Mouse (Mus musculus): Measurements from ENCODE around the gene Slc10a7. TPM values are rescaled to one million over a fixed set of nuclear protein-coding genes. Genes with fewer than 3 reads are reported as not detected.
"Not testable (repeated sequence)": the region's sequence is repeated elsewhere in the genome, so short reads cannot be mapped to it uniquely, and the experiment has no call there.

Slc10a7 gene
- total RNA-seq, 2 experiments from 2014 or later, result 6.5 to 7.3 TPM

GRCm38 (mm10) chr8:78510926-78511325 lies 1.8 kb downstream of the Slc10a7 start:
- TF ChIP-seq CTCF (IDR thresholded peaks at IDR 0.05), result no peak
- DNase-seq (ENCODE audit: extremely low spot score in 1 of 2, low spot score in 2 of 2), result no peak
- intact Hi-C loops (cut with DNase I), result no loop called here
- Histone ChIP-seq H3K27ac (no peak overlapping the region), H3K4me3 (no peak overlapping the region)

- no peak overlapping the region for H3K4me3 ChIP-seq
- DNase-seq (ENCODE audit: extremely low spot score in 1 of 2, low spot score in 2 of 2), result no peak
- TF ChIP-seq CTCF (IDR thresholded peaks at IDR 0.05), result no peak
- intact Hi-C loops (cut with DNase I), result no loop called here
- no peak overlapping the region for H3K27ac ChIP-seq
Measured at GRCm38 (mm10) chr8:78513106-78513505, 4.0 kb downstream of the Slc10a7 start.

GRCm38 (mm10) chr8:78514706-78515105 lies 5.6 kb downstream of the Slc10a7 start:
- Histone ChIP-seq H3K4me3 (no peak overlapping the region), H3K27ac (no peak overlapping the region)
- DNase-seq (ENCODE audit: extremely low spot score in 1 of 2, low spot score in 2 of 2), result no peak
- intact Hi-C loops (cut with DNase I), result no loop called here
- no peak for TF ChIP-seq CTCF (IDR thresholded peaks at IDR 0.05)

- no peak for TF ChIP-seq CTCF (IDR thresholded peaks at IDR 0.05)
Measured at GRCm38 (mm10) chr8:78515132-78515531, 6.0 kb downstream of the Slc10a7 start.

GRCm38 (mm10) chr8:78533981-78534380 lies 24.8 kb downstream of the Slc10a7 start:
- intact Hi-C loops (cut with DNase I), result no loop called here
- Histone ChIP-seq H3K4me3 (no peak overlapping the region), H3K27ac (no peak overlapping the region)
- no peak for DNase-seq (ENCODE audit: extremely low spot score in 1 of 2, low spot score in 2 of 2)
- TF ChIP-seq CTCF (IDR thresholded peaks at IDR 0.05), result no peak

More at GRCm38 (mm10) chr8:78515132-78515531, 6.0 kb downstream of the Slc10a7 start:
- intact Hi-C loops (cut with DNase I), result no loop called here
- Histone ChIP-seq H3K4me3 (no peak overlapping the region), H3K27ac (no peak overlapping the region)
- no peak for DNase-seq (ENCODE audit: extremely low spot score in 1 of 2, low spot score in 2 of 2)

GRCm38 (mm10) chr8:78536716-78537115 lies 27.6 kb downstream of the Slc10a7 start:
- intact Hi-C loops (cut with DNase I), result no loop called here
- TF ChIP-seq CTCF (IDR thresholded peaks at IDR 0.05), result no peak

GRCm38 (mm10) chr8:78537795-78538194 lies 28.6 kb downstream of the Slc10a7 start:
- H3K4me3 ChIP-seq, result no peak overlapping the region
- TF ChIP-seq CTCF (IDR thresholded peaks at IDR 0.05), result no peak
- no peak overlapping the region for H3K27ac ChIP-seq
- no peak for DNase-seq (ENCODE audit: extremely low spot score in 1 of 2, low spot score in 2 of 2)
- intact Hi-C loops (cut with DNase I), result no loop called here

More at GRCm38 (mm10) chr8:78536716-78537115, 27.6 kb downstream of the Slc10a7 start:
- no peak overlapping the region for H3K4me3 ChIP-seq
- no peak overlapping the region for H3K27ac ChIP-seq
- DNase-seq (ENCODE audit: extremely low spot score in 1 of 2, low spot score in 2 of 2), result no peak

- DNase-seq (ENCODE audit: extremely low spot score in 1 of 2, low spot score in 2 of 2); H3K27ac ChIP-seq; H3K4me3 ChIP-seq; intact Hi-C loops (cut with DNase I): not testable (repeated sequence)
Measured at GRCm38 (mm10) chr8:78542670-78543069, 33.5 kb downstream of the Slc10a7 start.

- DNase-seq (ENCODE audit: extremely low spot score in 1 of 2, low spot score in 2 of 2), result no peak
- TF ChIP-seq CTCF (IDR thresholded peaks at IDR 0.05), result no peak
- Histone ChIP-seq H3K4me3 (no peak overlapping the region), H3K27ac (no peak overlapping the region)
- intact Hi-C loops (cut with DNase I), result no loop called here
Measured at GRCm38 (mm10) chr8:78543621-78544020, 34.5 kb downstream of the Slc10a7 start.

- no peak for DNase-seq (ENCODE audit: extremely low spot score in 1 of 2, low spot score in 2 of 2)
- Histone ChIP-seq H3K27ac (no peak overlapping the region), H3K4me3 (no peak overlapping the region)
- no peak for TF ChIP-seq CTCF (IDR thresholded peaks at IDR 0.05)
- intact Hi-C loops (cut with DNase I), result no loop called here
Measured at GRCm38 (mm10) chr8:78544545-78544944, 35.4 kb downstream of the Slc10a7 start.

- DNase-seq (ENCODE audit: extremely low spot score in 1 of 2, low spot score in 2 of 2); intact Hi-C loops (cut with DNase I); H3K4me3 ChIP-seq; H3K27ac ChIP-seq: not testable (repeated sequence)
Measured at GRCm38 (mm10) chr8:78545153-78545817, 36.1 kb downstream of the Slc10a7 start.

- no peak for DNase-seq (ENCODE audit: extremely low spot score in 1 of 2, low spot score in 2 of 2)
- TF ChIP-seq CTCF (IDR thresholded peaks at IDR 0.05), result no peak
- intact Hi-C loops (cut with DNase I), result no loop called here
- no peak overlapping the region for H3K27ac ChIP-seq
- no peak overlapping the region for H3K4me3 ChIP-seq
Measured at GRCm38 (mm10) chr8:78549971-78550751, 41.0 kb downstream of the Slc10a7 start.
